Mouse (Mus musculus) midbrain, postnatal 0 days (tissue): ENCODE measurements around the gene Dhh. TPM values are rescaled to one million over a fixed set of nuclear protein-coding genes. Genes with fewer than 3 reads are reported as not detected.

Experiments used
- ATAC-seq: fragments of 200-750 bp; cut with Nextera tagmentation; 2 replicates; pipeline ENCODE4 v1.8.0; 2017; ENCODE audit warnings: moderate number of reproducible peaks, mild to moderate bottlenecking, moderate TSS enrichment, moderate library complexity; ENCODE audit not compliant: low FRiP score
- DNase-seq: peaks from one replicate; pipeline ENCODE4 v3.0.0-alpha.2; 2015; ENCODE audit warnings: low spot score
- H3K27ac ChIP-seq: fragments of 300-500 bp; sonication (generic); 2 replicates; pipeline ENCODE4 v1.5.1; 2014; ENCODE audit warnings: low read depth, mild to moderate bottlenecking, low read length, mixed read lengths
- H3K27me3 ChIP-seq: fragments of 300-500 bp; sonication (generic); 2 replicates; pipeline ENCODE4 v1.6.1; 2014; ENCODE audit warnings: low read length, control low read depth, mixed read lengths; ENCODE audit not compliant: insufficient read depth
- H3K36me3 ChIP-seq: fragments of 300-500 bp; sonication (generic); 2 replicates; pipeline ENCODE4 v1.6.1; 2014; ENCODE audit warnings: low read length, control low read depth, mixed read lengths; ENCODE audit not compliant: insufficient read depth
- H3K4me1 ChIP-seq: fragments of 300-500 bp; sonication (generic); 2 replicates; pipeline ENCODE4 v1.6.1; 2014; ENCODE audit warnings: mild to moderate bottlenecking, control low read depth, antibody characterized with exemption, low read length, mixed read lengths; ENCODE audit not compliant: insufficient read depth
- H3K4me2 ChIP-seq: fragments of 300-500 bp; sonication (generic); 2 replicates; pipeline ENCODE4 v1.6.1; 2014; ENCODE audit warnings: low read depth, mild to moderate bottlenecking, low read length, mixed read lengths; ENCODE audit not compliant: poor library complexity, severe bottlenecking
- H3K4me3 ChIP-seq: fragments of 300-500 bp; sonication (generic); 2 replicates; pipeline ENCODE4 v1.5.1; 2014; ENCODE audit warnings: low read depth, mild to moderate bottlenecking, low read length, moderate library complexity
- H3K9ac ChIP-seq: fragments of 300-500 bp; sonication (generic); replicated peaks from 2 replicates; pipeline ENCODE4 v1.6.1; 2014; ENCODE audit warnings: mild to moderate bottlenecking, low read length, moderate library complexity, mixed read lengths; ENCODE audit not compliant: poor library complexity, severe bottlenecking
- H3K9me3 ChIP-seq: fragments of 300-500 bp; sonication (generic); 2 replicates; pipeline ENCODE4 v1.6.1; 2016; ENCODE audit warnings: low read length, control low read depth
- CTCF ChIP-seq: IDR thresholded peaks from 2 replicates; pipeline ENCODE4 v1.5.1; 2016; ENCODE audit warnings: antibody characterized with exemption, mild to moderate bottlenecking
- WGBS: fragments of 180-500 bp; shearing (Covaris S2); extraction: QIAGEN DNeasy Blood & Tissue Kit; methylation state at CpG from one replicate; pipeline ENCODE4 v1.1.7; 2014; 5-methylcytosine and 5-hydroxymethylcytosine counted together
- polyA plus RNA-seq: library from polyadenylated mRNA; unstranded; fragments of >200 nt; fragmentation: Nextera tagmentation; extraction: Ambion mirVana; gene quantifications from 2 replicates; pipeline ENCODE4 v1.2.1, GENCODE M21; 2015
- total RNA-seq: library from RNA; depleted of rRNA; stranded (reverse); fragments of >200 nt; gene quantifications from 2 replicates; pipeline ENCODE4 v1.2.3, GENCODE M21; 2014

Dhh gene
- total and polyA plus RNA-seq, 2 experiments from 2014 or later = 0.22 to 0.38 TPM

DNA sequence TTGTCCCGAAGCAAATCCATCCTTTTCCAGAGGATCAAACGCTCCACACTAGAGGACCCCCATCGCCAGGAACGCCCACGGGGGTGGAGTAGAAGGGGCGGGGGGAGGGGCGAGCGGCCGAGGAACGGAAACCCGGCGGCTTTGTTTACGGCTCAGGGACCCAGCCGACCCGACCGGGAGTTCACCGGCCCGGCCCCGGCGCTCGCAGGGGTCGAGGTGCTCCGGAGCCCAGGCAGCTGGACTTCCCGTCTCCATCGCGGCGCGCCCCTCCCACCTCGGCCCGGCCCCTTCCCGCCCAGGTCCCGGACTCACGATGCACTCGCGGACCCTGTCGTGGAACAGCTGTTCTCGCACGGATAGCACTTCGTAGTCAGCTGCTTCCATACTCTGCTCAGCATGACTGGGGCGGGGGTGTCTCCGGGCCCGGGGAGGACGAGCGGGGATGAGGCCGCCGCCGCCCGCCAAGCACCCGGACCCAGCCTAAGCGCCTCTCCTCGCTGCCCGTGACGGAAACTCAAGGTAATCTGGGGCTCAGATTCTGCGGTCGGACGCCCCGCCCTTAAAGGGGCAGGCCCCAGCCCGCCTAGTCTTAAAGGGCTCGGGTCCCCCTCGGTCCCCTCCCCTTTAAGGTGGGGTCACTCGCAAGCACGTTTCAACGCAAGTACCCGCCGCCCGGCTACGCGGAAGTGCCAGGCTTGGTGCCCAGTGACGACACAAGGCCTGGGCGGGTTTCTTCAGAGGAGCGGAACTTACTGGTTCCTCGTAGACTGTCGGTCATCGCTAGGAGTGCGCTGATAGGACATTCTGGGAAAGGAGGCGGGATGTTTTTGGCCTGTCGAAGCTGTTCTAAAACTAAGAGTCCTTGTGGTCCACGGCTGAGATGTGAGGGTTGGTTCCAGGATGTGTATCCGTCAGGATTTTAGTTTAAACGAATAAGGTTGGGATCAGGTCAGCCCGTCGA, 19.5 kb upstream of the Dhh start, which contains the start of gene Lmbr1l:
Lmbr1l (minus strand) TSS at position 694 of the 961 bp plus-strand sequence.
- under 1% methylated on average over 82 of the region's 82 CpGs for WGBS
- Histone ChIP-seq H3K9me3 (no peaks in the 10 kb centered on the region), H3K4me2 (peak within 1 kb of the TSS; percentile 69), H3K4me1 (peaks cover 10% of the 10 kb centered on the region; the same call in 1 of the 2 replicates), H3K9ac (peak within 1 kb of the TSS; percentile 84), H3K4me3 (peak within 1 kb of the TSS; percentile 91), H3K36me3 (peaks cover 5% of the 10 kb centered on the region; the same call in 1 of the 2 replicates), H3K27me3 (no peaks in the 10 kb centered on the region), H3K27ac (peak within 1 kb of the TSS; percentile 90)
- TF ChIP-seq CTCF = no peak
- DNase-seq = peak; percentile 100
- peak; percentile 99 for ATAC-seq

- H3K36me3 ChIP-seq = peaks cover 11% of the 10 kb centered on the region
- no peaks in the 10 kb centered on the region for H3K27me3 ChIP-seq
- ATAC-seq (no peak), DNase-seq (no peak)
- under 1% methylated on average over 14 of the region's 14 CpGs for WGBS
- H3K4me2 ChIP-seq = peak overlapping the region; percentile 69
- H3K9me3 ChIP-seq = no peaks in the 10 kb centered on the region
- no peak for TF ChIP-seq CTCF
- H3K27ac ChIP-seq = peak overlapping the region; percentile 90
- H3K9ac ChIP-seq = peak overlapping the region; percentile 84
- H3K4me3 ChIP-seq = peak overlapping the region; percentile 91
- H3K4me1 ChIP-seq = peaks cover 10% of the 10 kb centered on the region; the same call in 1 of the 2 replicates
These were observed 18.8 kb upstream of the Dhh start for GRCm38 (mm10) chr15:98917091-98917490.

DNA sequence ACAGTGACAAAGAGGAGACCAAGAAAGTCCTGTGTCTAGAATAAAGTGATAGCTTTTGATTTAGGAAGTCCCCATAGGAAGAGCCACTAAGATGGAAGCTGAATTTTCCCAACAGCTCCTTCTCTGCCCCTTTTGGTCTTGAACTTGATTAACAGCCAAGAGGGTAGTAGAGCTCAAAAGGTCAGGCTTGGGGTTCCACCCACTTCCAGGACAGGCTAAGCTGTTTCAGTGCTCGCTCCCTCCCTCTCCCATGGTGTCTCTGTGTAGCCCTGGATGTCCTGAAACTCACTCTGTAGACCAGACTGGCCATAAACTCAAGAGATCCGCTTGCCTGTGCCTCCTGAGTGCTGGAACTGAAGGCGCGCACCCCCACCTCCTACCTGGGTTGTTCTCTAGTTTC, 17.7 kb upstream of the Dhh start:
- Histone ChIP-seq H3K27ac (no peak overlapping the region), H3K9ac (peak overlapping the region; percentile 84; the same call in 1 of the 2 replicates), H3K4me2 (peak overlapping the region; percentile 69), H3K27me3 (no peaks in the 10 kb centered on the region), H3K36me3 (peaks cover 21% of the 10 kb centered on the region), H3K9me3 (no peaks in the 10 kb centered on the region), H3K4me3 (peak overlapping the region; percentile 91), H3K4me1 (peaks cover 10% of the 10 kb centered on the region; the same call in 1 of the 2 replicates)
- no peak for ATAC-seq
- 91% methylated on average over 4 of the region's 4 CpGs for WGBS
- no peak for DNase-seq
- TF ChIP-seq CTCF = no peak

- Histone ChIP-seq H3K27ac (no peak overlapping the region), H3K9ac (no peak overlapping the region), H3K9me3 (no peaks in the 10 kb centered on the region), H3K36me3 (peaks cover 25% of the 10 kb centered on the region), H3K27me3 (no peaks in the 10 kb centered on the region), H3K4me2 (no peak overlapping the region), H3K4me1 (peaks cover 10% of the 10 kb centered on the region; the same call in 1 of the 2 replicates), H3K4me3 (no peak overlapping the region)
- 88% methylated on average over 6 of the region's 6 CpGs for WGBS
- DNase-seq (no peak), ATAC-seq (no peak)
- no peak for TF ChIP-seq CTCF
These were observed 16.6 kb upstream of the Dhh start for GRCm38 (mm10) chr15:98914903-98915302.

GRCm38 (mm10) chr15:98904692-98905091, 6.4 kb upstream of the Dhh start:
- H3K9ac ChIP-seq = no peak overlapping the region
- H3K27me3 ChIP-seq = no peaks in the 10 kb centered on the region
- DNase-seq (peak; percentile 58), ATAC-seq (no peak)
- H3K4me2 ChIP-seq = no peak overlapping the region
- H3K4me3 ChIP-seq = no peak overlapping the region
- peak; percentile 75 for TF ChIP-seq CTCF
- peaks cover 34% of the 10 kb centered on the region for H3K36me3 ChIP-seq
- no peak overlapping the region for H3K27ac ChIP-seq
- no peaks in the 10 kb centered on the region for H3K4me1 ChIP-seq
- H3K9me3 ChIP-seq = no peaks in the 10 kb centered on the region
- 25% methylated on average over 10 of the region's 10 CpGs for WGBS

DNA sequence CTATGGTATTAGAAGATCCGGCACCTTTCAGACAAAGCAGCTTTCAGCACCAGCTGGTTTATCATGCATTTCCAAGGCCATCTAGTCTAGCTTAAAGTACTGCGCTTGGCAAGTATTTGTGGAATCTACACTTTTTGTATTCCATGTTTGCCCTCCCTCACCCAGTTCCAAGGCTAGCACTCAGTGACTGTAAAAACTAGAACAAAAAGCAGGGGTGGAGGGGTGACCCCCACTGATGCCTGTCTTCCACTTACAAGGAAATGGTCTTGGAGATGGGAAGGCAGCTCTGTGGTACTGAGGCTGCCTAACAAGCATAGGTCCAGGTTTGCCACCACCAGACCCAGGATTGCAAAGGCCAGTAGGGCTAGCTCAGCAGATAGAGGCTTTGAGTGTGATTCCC, 4.3 kb upstream of the Dhh start:
- TF ChIP-seq CTCF = no peak
- no peak for DNase-seq
- Histone ChIP-seq H3K9me3 (no peaks in the 10 kb centered on the region), H3K27me3 (peaks cover 16% of the 10 kb centered on the region; the same call in 1 of the 2 replicates), H3K36me3 (peaks cover 13% of the 10 kb centered on the region), H3K27ac (no peak overlapping the region), H3K4me3 (no peak overlapping the region), H3K4me1 (peaks cover 6% of the 10 kb centered on the region; the same call in 1 of the 2 replicates), H3K9ac (no peak overlapping the region), H3K4me2 (no peak overlapping the region)
- ATAC-seq = no peak
- 92% methylated on average over 2 of the region's 2 CpGs for WGBS
